21 mouse cellular contexts compared by ENCODE assay signal in genomic region chr7:122817565-122817964, GRCm38 (mm10).
"Had no signal": no experiment of that assay in that cellular context is flagged by ENCODE, and none has a peak within 500 bp of the region (broad histone marks: within the 10 kb centered on the region; RNA-seq: fewer than 3 reads in every experiment).

No protein-coding gene starts in this region.

- H3K27me3 ChIP-seq: heart, embryonic 12.5 days; hindbrain, embryonic 12.5 days; intestine, embryonic 15.5 days; limb, embryonic 12.5 days had no signal

- H3K4me3 ChIP-seq: gastrocnemius, adult 2 months; heart, embryonic 10.5 days; heart, embryonic 12.5 days; hindbrain, embryonic 10.5 days; hindbrain, embryonic 12.5 days; intestine, embryonic 15.5 days; layer of hippocampus, adult 2 months; left cerebral cortex, adult 2 months; limb, embryonic 10.5 days; limb, embryonic 12.5 days had no signal

- H3K4me1 ChIP-seq: heart, embryonic 12.5 days; hindbrain, embryonic 10.5 days; hindbrain, embryonic 12.5 days; intestine, embryonic 15.5 days; limb, embryonic 12.5 days had no signal

- DNase-seq: gastrocnemius, adult 2 months; gastrocnemius, postnatal 10 days; gastrocnemius, postnatal 25 days; heart, adult 18-20 months; heart, postnatal 10 days; heart, postnatal 4 days; kidney, adult 18-20 months; kidney, adult 8-10 months; kidney, postnatal 10 days; kidney, postnatal 25 days; kidney, postnatal 4 days had no signal

- H3K36me3 ChIP-seq: heart, embryonic 10.5 days; heart, embryonic 12.5 days; hindbrain, embryonic 10.5 days; hindbrain, embryonic 12.5 days; intestine, embryonic 15.5 days; limb, embryonic 10.5 days; limb, embryonic 12.5 days had no signal

- H3K27ac ChIP-seq: gastrocnemius, adult 2 months; heart, embryonic 10.5 days; hindbrain, embryonic 10.5 days; hindbrain, embryonic 12.5 days; hindbrain, embryonic 14.5 days; intestine, embryonic 15.5 days; layer of hippocampus, adult 2 months; left cerebral cortex, adult 2 months; limb, embryonic 10.5 days; limb, embryonic 12.5 days had no signal
